In the genomic region with DNA sequence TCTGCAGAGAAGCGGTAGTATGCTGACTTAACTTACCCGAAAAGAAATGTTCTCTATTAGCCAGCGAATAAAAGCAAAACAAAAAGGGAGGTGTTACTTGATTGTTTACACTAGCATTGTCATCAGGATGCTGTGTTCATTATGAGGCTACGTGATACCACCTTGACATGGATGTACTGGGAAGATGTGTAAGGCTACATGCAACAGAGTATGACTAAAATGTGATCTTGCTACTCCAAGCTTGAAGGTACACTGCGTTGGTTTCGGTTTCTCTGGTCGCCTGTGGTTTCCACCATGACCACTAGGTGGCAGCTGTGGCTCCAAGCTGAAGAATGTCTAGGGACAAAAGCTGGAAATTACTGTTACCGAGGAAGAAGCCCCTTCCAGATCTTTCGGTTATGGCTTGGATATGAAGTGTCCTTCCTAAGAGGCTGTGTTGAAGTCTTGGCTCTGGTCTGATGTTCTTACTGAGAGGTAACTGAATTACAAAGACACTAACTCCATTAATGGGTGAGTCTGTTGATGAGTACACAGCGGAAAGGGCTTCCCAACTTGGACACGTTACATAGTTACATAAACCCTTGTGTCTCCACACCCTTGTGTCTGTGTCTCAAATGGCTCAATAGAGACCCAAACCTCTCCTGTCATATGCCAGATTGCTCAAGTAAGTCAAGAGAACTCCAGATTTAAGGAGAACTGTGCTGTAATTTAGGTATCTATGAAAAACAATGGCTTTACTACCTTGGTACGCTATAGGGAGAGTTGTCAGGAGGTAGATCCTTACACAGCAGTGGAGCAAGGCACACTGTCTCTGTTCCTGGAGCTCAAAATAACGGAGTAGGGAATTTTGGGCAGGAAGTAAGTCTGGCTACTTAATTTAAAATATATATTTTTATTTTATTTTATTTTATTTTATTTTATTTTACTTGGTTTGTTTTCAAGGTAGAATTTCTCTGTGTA, we compare ENCODE assay signal across 8 mouse cellular contexts.
DNase-seq lines count a peak whose midpoint lies in the region; ATAC-seq and TF ChIP-seq lines count a peak whose summit lies in the region.
"Not testable (repeated sequence)": the region's sequence is repeated elsewhere in the genome, so short reads cannot be mapped to it uniquely, and the experiment has no call there.

No protein-coding gene starts in this region.

- H3K27me3 ChIP-seq in hindbrain, embryonic 13.5 days; lung, embryonic 14.5 days (ENCODE audit: insufficient read depth, low read length): not testable (repeated sequence)

- ATAC-seq in hindbrain, embryonic 13.5 days (ENCODE audit: low FRiP score), result peak; percentile 63
- ATAC-seq in lung, embryonic 14.5 days (ENCODE audit: insufficient read depth), result peak; percentile 83

- peak; percentile 8 for DNase-seq in T-cell, adult 2 months (ENCODE audit: low spot score)
- peak; percentile 15 to 24 for DNase-seq in cerebellum, postnatal 36 days
- peak; percentile 20 to 26 for DNase-seq in frontal cortex, postnatal 10 days (ENCODE audit: low spot score in 2 of 2)
- peak; percentile 15 to 56 for DNase-seq in layer of hippocampus, adult 8-10 months (ENCODE audit: low spot score in 2 of 2)
- DNase-seq in lung, embryonic 14.5 days, result peak; percentile 54
- peak; percentile 28 for DNase-seq in neural tube, embryonic 10.5 days (ENCODE audit: extremely low spot score, low spot score)
- DNase-seq in thymus, postnatal 4 days, result peak; percentile 7

- H3K36me3 ChIP-seq in hindbrain, embryonic 13.5 days; lung, embryonic 14.5 days (ENCODE audit: insufficient read depth): not testable (repeated sequence)

- H3K27ac ChIP-seq in hindbrain, embryonic 13.5 days; lung, embryonic 14.5 days (ENCODE audit: low read depth): not testable (repeated sequence)

- 65% methylated on average over 11 of the region's 13 CpGs for WGBS in hindbrain, embryonic 13.5 days
- 49% methylated on average over 11 of the region's 13 CpGs for WGBS in lung, embryonic 14.5 days

- not testable (repeated sequence) for H3K4me2 ChIP-seq in hindbrain, embryonic 13.5 days
- H3K4me2 ChIP-seq in lung, embryonic 14.5 days, result peak overlapping the region; percentile 45

- not testable (repeated sequence) for H3K4me3 ChIP-seq in hindbrain, embryonic 13.5 days; lung, embryonic 14.5 days (ENCODE audit: low read depth, low read length)

- not testable (repeated sequence) for H3K4me1 ChIP-seq in hindbrain, embryonic 13.5 days (replicated peaks); lung, embryonic 14.5 days (ENCODE audit: insufficient read depth)

- not testable (repeated sequence) for H3K9ac ChIP-seq in hindbrain, embryonic 13.5 days; lung, embryonic 14.5 days

- TF ChIP-seq CTCF in lung, embryonic 14.5 days (IDR thresholded peaks at IDR 0.05; ENCODE audit: low read depth), result peak; percentile 60

- H3K9me3 ChIP-seq in hindbrain, embryonic 13.5 days; lung, embryonic 14.5 days (ENCODE audit: low read depth, low read length): not testable (repeated sequence)
